Mouse (Mus musculus) small intestine, adult 2 months (tissue): ENCODE data around the gene Tsfm. TPM values are rescaled to one million over a fixed set of nuclear protein-coding genes. Genes with fewer than 3 reads are reported as not detected.

Source experiments
- H3K27ac ChIP-seq: fragments of 200-500 bp; 2 replicates; pipeline ENCODE4 v1.5.1; 2012; ENCODE audit warnings: low read depth, low read length, control low read depth, inconsistent platforms; ENCODE audit not compliant: insufficient read depth
- H3K27me3 ChIP-seq: fragments of 200-500 bp; 2 replicates; pipeline ENCODE4 v1.6.1; 2012; ENCODE audit warnings: mild to moderate bottlenecking, moderate library complexity, low read length, inconsistent platforms; ENCODE audit not compliant: control insufficient read depth, insufficient read depth
- H3K36me3 ChIP-seq: fragments of 200-500 bp; 2 replicates; pipeline ENCODE4 v1.6.1; 2012; ENCODE audit warnings: mild to moderate bottlenecking, low read length, control low read depth, inconsistent platforms; ENCODE audit not compliant: control insufficient read depth, insufficient read depth
- H3K4me1 ChIP-seq: fragments of 200-500 bp; 2 replicates; pipeline ENCODE4 v1.6.1; 2012; ENCODE audit warnings: low read length, inconsistent platforms, mixed read lengths; ENCODE audit not compliant: control insufficient read depth, insufficient read depth, insufficient read length
- H3K4me3 ChIP-seq: fragments of 200-500 bp; 2 replicates; pipeline ENCODE4 v1.5.1; 2012; ENCODE audit warnings: low read depth, mild to moderate bottlenecking, control low read depth, inconsistent platforms, low read length, moderate library complexity
- CTCF ChIP-seq: fragments of 200-500 bp; IDR thresholded peaks from 2 replicates; pipeline ENCODE4 v1.5.1; 2012; ENCODE audit warnings: low read depth, mild to moderate bottlenecking, control low read depth, inconsistent platforms, low read length, moderate library complexity, mixed read lengths; ENCODE audit not compliant: insufficient replicate concordance, insufficient read length; ENCODE audit errors: extremely low read depth
- POLR2A ChIP-seq: fragments of 200-500 bp; IDR thresholded peaks from 2 replicates; pipeline ENCODE4 v1.6.1; 2012; ENCODE audit warnings: low read depth, mild to moderate bottlenecking, control low read depth, inconsistent platforms, low read length, moderate library complexity
- WGBS: fragments of 180-500 bp; shearing (Covaris S2); methylation state at CpG from one replicate; pipeline ENCODE4 v1.1.7; 2018; 5-methylcytosine and 5-hydroxymethylcytosine counted together
- polyA plus RNA-seq: library from polyadenylated mRNA; depleted of rRNA; stranded (reverse); fragments of >200 nt; gene quantifications from 2 replicates; pipeline ENCODE4 v1.2.3, GENCODE M21; 2012

Tsfm gene
- polyA plus RNA-seq, 1 experiment = 36.4 TPM

DNA sequence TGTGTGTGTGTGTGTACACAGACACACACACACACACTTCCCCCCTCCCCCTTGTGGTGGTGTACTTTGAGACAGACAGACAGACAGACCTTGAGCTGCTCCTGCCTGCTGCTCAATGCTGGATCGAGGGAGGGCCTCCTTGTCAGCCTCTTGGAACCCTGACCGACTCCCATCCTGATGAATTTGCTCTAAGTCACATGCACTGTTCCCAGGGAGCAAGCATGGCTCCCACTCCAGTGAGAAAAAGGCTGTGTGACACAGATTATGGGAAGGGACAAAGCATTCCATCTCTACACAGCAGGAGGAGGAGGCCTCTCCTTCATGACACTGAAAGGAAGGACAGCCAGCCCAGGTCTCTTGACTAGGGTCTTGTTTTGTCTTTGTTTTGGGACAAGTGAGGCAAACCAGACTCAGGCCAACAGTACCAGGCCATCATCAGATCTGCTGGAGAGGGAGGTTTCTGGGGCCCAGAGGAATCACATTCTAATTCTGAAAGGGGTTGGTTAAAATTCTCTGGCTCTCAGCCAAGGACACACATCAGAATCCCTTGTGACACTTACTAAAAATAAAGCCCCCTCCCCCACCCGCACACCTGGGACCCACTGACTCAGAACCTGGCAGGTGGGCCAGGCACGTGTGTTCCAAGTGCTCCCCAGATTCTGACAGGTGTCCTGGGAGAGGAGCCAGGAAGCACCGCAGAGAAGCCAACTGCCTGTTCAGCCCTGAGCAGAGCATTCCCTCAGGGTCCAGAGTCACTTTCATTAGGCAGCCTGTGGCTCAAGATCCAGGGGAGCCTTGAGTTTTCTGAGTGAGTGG is 46.2 kb downstream of the Tsfm start:
- Histone ChIP-seq H3K4me3 (no peak overlapping the region), H3K4me1 (peaks cover 50% of the 10 kb centered on the region), H3K27me3 (no peaks in the 10 kb centered on the region), H3K27ac (0 out of 2 replicates have a peak overlapping the region, but pooled peaks have one; percentile 6), H3K36me3 (peaks cover 2% of the 10 kb centered on the region; the same call in 1 of the 2 replicates)
- no peak for TF ChIP-seq POLR2A
- no peak for TF ChIP-seq CTCF
- WGBS = 10% methylated on average over 5 of the region's 5 CpGs

DNA sequence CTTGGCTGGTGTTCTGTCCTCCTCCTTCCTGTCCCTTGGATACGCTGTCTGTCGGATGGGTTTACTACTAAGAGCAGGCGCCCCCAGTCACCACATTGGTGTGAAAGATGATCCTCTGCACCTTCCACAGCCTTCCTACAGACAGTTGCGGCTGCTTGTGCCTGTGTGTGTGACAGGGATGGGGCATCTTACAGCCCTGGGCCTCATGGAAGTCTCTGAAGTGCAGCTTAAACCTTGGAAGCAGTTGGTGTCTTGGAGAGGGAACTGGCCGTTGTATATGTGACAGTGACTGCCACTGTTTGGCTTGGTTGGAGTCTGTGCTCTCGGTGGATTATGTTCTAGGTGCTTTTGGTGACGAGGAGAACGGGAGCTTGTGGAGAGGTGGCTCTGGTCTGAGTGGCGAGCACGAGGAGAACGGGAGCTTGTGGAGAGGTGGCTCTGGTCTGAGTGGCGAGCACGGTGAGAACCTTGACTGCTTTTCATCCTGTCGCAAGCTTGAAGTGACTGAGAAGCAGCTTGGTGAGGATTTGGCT is 47.4 kb downstream of the Tsfm start:
- WGBS = 30% methylated on average over 14 of the region's 14 CpGs
- H3K4me1 ChIP-seq = peaks cover 44% of the 10 kb centered on the region
- peak overlapping the region; percentile 6; the same call in 1 of the 2 replicates for H3K27ac ChIP-seq

DNA sequence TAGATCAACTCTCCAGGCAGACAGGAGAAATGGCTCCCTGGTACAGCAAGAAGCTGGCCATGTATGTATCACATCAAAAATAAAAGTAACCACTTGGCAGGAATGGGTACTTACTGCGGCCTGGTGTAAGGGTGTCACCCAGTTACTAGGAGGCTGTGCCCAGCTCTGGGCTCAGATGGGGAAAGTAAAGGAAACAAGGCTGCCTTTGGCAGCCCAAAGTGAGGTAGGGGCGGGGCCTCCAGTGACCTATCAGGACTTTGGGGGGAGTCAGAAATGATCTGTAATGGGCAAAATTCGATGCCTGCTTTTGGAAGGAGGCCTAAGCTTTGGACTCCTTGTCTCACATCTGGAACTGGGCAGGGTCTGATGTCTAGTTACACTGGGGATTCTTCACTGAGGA is 48.9 kb downstream of the Tsfm start:
- peak overlapping the region; percentile 49; the same call in 1 of the 2 replicates for H3K4me3 ChIP-seq
- 29% methylated on average over 3 of the region's 3 CpGs for WGBS

More for the DNA sequence above, 47.4 kb downstream of the Tsfm start:
- no peaks in the 10 kb centered on the region for H3K27me3 ChIP-seq
- H3K36me3 ChIP-seq = peaks cover 2% of the 10 kb centered on the region; the same call in 1 of the 2 replicates
- peak overlapping the region; percentile 32 for H3K4me3 ChIP-seq
- TF ChIP-seq POLR2A = no peak

DNA sequence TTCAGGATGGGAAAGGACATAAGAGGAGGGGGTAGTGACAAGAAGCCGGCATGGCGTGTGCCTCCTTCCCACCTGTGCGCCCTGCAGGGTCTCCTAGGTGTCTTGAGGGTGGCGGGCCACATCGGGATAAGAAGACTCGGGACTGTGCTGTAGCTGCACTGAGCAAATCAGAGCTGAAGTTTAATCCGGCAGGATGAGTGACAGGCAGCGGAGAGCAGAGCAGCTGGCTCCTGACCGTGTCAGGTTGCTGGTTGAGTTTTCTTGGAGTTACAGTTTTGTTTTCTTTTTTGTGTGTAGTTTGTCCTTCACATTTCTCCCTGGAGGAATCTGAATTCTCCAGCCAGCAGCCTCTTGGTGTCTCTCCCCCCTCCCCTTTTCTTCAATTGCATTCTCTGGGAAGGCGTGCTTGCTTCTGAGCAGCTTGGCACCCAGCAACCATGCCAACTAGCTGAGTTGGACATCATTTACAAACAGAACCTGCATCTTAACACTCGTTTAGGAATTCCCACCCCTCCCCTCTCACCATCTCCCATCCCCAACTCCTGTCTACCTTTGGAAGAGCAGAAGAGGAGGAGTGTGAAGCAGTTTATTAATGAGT is 49.6 kb downstream of the Tsfm start:
- TF ChIP-seq CTCF (no peak), POLR2A (no peak)
- peaks cover 40% of the 10 kb centered on the region for H3K4me1 ChIP-seq
- peak overlapping the region; percentile 88 for H3K4me3 ChIP-seq
- H3K27me3 ChIP-seq = no peaks in the 10 kb centered on the region
- H3K27ac ChIP-seq = peak overlapping the region; percentile 79
- WGBS = 21% methylated on average over 11 of the region's 11 CpGs
- H3K36me3 ChIP-seq = peaks cover 2% of the 10 kb centered on the region; the same call in 1 of the 2 replicates

More for the DNA sequence above, 48.9 kb downstream of the Tsfm start:
- Histone ChIP-seq H3K27ac (no peak overlapping the region), H3K36me3 (peaks cover 2% of the 10 kb centered on the region; the same call in 1 of the 2 replicates), H3K27me3 (no peaks in the 10 kb centered on the region), H3K4me1 (peaks cover 42% of the 10 kb centered on the region)
- TF ChIP-seq POLR2A (no peak), CTCF (no peak)

DNA sequence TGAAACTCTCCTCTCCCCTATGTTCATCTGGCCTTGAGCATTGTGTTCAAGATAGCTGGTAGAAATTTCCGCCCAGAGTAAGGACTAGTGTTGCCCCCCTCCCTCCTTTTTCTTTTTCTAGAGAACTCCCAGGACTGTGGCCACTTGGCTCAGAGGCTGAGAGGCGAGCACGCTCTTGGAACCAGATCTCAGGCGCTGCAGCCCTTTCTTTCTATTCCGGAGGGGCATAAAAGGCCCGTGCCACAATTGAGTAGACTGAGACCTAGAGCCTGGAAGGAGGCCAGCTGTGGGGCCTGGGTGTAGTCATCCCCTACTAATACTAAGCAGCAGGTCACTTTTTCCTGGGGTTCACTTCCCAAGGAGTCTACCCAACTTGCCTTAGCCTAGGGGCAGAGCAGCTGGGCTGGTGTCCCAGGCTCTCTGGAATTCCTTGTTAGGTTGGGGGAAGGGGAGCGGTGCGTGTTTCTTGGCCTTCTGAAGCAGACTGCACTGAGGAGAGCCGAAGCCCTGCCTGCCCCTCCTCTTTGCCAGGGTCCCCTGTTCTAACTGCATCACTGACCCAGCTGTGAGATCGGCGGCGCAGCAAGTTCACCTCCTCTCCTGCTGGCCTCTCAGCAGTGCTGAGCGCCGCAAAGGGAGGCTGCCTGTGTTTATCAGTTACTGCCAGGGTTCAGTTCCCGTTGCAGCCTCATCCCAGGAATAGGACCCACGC is 50.3 kb downstream of the Tsfm start:
- H3K27me3 ChIP-seq = no peaks in the 10 kb centered on the region
- H3K36me3 ChIP-seq = peaks cover 2% of the 10 kb centered on the region; the same call in 1 of the 2 replicates
- H3K27ac ChIP-seq = peak overlapping the region; percentile 79
- H3K4me1 ChIP-seq = peaks cover 40% of the 10 kb centered on the region
- H3K4me3 ChIP-seq = peak overlapping the region; percentile 88
- TF ChIP-seq CTCF = no peak
- TF ChIP-seq POLR2A = no peak
- 4% methylated on average over 16 of the region's 16 CpGs for WGBS

DNA sequence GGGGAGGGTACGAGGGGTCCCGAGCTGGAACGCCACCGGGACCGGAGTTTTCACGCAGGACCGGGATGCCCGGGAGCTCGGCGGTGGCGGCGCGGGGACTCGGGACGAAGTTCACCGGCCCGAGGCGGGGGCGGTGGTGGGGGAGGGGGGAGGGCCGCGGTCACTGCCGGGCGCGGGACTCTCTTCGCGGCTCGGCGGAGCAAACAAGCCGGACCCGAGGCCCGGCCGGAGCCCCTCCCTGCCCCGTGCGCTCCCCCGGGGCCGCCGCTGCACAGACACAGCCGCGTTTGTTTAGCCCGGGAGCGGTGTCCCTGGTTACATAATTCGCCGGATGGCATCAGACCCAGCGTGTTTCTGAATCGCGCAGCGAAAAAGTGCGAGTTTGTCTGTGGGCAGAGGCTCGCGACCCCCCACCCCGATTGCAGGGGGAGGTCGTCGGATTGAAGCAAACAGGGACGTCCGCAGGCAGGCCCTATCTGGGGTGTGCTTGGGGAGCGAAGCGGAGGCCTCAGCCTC is 50.9 kb downstream of the Tsfm start:
- peak overlapping the region; percentile 96 for H3K27ac ChIP-seq
- under 1% methylated on average over 57 of the region's 57 CpGs for WGBS
- H3K4me3 ChIP-seq = peak overlapping the region; percentile 88
- no peaks in the 10 kb centered on the region for H3K27me3 ChIP-seq
- H3K36me3 ChIP-seq = peaks cover 2% of the 10 kb centered on the region; the same call in 1 of the 2 replicates
- H3K4me1 ChIP-seq = peaks cover 36% of the 10 kb centered on the region
- no peak; the same call in 1 of the 2 replicates for TF ChIP-seq POLR2A
